Mouse (Mus musculus): ENCODE data around the gene Prkcb.

Gene Prkcb

DNA sequence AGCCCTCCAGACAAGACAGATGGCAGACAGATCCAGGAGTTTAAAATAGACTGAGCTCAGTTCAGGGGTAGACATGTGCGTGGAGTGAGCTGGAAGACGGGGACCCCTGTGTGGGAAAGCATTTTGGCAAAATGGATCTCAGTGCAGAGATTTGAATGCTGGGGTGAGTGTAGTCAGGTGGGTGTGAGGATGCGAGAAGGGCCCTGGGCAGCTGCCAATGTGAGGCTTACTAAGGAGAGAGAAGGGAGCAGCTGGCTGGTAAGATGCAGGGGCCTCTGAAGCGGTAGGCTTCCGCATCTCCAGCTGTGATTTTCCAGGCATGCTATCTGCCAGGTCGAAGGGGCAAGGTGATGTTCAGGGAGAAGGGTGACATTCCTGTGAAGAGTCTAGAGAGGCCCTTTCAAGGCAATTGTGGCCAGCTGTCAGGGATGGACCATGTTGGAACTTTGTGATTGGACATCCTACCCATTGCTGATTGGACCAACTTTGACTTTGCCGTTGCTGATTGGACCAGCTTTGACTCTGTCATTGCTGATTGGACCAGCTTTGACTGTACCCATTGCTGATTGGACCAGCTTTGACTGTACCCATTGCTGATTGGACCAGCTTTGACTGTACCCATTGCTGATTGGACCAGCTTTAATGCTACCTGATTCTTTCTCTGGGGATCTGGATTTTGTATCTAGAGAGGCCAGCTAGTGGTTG lies 78.9 kb downstream of the Prkcb start:
- no peak for DNase-seq (ENCODE audit: low read depth, low spot score)

- DNase-seq (ENCODE audit: low read depth, low spot score), result no peak
Observed at GRCm38 (mm10) chr7:122370488-122370887, 81.9 kb downstream of the Prkcb start.

DNA sequence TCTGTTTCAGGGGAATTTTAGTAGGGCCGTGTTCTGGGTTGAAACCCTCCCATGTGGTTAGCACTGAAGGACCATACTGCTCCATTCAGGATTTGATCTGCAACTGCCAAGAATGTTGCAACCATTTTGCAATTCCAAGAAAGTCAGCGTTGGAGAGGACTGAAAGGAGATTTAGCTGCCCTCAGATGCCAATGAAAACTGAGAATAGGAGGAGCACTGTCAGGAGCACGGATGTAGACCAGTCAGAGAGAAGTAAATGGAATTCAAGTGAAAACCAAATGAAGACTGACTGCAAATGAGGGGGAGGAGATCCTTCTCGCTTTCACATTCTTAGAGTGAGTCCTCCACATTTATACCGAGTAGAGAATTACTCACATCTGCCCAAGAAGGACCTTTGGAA lies 83.4 kb downstream of the Prkcb start:
- DNase-seq (ENCODE audit: low read depth, low spot score), result no peak

- no peak for DNase-seq (ENCODE audit: low read depth, low spot score)
Observed at GRCm38 (mm10) chr7:122372349-122372748, 83.8 kb downstream of the Prkcb start.

DNA sequence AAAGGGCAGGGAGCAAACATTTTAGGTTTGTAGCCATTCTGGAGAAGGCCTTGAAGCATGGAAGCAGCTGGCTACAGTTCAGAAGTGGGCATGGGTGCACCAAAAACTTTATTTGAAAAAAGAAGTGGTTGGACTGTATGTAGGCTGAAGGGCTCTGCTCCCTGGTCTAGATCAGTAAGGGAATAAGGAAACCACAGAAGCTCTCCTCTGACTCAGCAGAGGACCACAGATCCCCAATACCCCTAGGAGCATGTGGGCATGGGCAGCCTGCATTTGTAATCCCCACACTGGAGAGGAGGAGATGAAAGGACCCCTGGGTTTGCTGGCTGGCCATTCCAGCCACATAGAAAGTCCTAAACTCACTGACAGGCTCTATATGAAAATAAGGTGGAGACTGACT lies 88.3 kb downstream of the Prkcb start:
- no peak for DNase-seq (ENCODE audit: low read depth, low spot score)

- DNase-seq (ENCODE audit: low read depth, low spot score), result no peak
Observed at GRCm38 (mm10) chr7:122377967-122378366, 89.4 kb downstream of the Prkcb start.

DNA sequence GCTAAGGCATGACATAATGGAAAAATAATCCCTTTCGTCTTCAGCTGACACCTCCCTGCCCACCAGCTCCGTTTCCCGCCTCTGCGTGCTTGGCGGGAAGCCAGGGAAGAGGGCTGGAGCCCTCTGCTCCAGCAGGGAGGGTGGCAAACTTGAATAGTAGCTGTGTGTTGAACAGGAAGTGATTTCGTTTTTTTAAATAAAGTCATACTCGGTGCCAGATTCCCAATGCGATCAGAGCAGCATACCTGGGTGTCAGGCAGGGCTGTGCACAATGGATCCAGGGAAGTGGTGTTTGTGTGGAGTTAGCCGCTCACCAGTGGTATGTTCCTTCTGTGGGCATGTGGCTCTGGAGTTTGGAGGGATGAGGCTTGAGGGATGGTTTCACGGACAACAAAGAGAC lies 89.9 kb downstream of the Prkcb start:
- DNase-seq (ENCODE audit: low read depth, low spot score), result no peak

DNA sequence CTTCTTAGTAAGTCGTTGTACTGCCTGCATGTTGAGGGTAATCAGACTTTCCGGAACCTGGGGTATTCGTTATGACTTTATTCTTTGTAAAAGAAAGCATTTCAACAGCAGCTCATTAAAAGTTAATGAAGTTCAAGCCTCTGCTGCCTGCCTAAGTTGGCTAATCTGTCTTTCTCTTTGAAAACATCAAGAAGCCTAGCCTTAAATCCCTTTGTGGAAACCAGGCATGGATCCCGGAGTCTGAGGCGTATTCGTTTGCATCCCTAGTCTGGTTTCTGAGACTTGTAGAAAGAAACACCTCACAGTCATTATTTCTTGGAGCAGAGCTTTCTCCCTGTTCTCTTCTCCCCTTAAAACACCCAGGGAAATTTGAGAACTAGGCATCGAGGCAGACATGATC lies 90.7 kb downstream of the Prkcb start:
- no peak for DNase-seq (ENCODE audit: low read depth, low spot score)

GRCm38 (mm10) chr7:122380336-122381130 lies 92.0 kb downstream of the Prkcb start:
- no peak for DNase-seq (ENCODE audit: low read depth, low spot score)

DNA sequence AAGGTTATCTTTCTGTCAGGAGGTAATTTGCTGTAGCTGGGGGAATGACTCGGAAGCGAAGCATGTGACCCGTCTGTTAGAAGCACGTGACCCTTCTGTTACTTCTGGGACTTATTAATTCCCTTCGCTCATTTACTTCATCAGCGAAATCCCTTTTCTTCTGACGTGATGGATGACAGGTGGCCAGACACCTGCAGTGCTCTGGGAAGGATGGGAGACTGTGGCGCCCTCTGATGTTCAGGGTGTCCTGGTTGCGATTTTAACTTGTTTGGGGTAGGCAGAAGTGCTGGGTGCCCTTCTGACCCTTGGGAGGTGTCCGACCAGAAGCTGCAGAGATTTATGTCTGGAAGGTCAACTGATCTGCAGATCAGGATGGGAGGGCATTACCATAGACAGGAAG lies 93.0 kb downstream of the Prkcb start:
- no peak for DNase-seq (ENCODE audit: low read depth, low spot score)

GRCm38 (mm10) chr7:122383260-122383659 lies 94.7 kb downstream of the Prkcb start:
- DNase-seq (ENCODE audit: low read depth, low spot score), result no peak

DNA sequence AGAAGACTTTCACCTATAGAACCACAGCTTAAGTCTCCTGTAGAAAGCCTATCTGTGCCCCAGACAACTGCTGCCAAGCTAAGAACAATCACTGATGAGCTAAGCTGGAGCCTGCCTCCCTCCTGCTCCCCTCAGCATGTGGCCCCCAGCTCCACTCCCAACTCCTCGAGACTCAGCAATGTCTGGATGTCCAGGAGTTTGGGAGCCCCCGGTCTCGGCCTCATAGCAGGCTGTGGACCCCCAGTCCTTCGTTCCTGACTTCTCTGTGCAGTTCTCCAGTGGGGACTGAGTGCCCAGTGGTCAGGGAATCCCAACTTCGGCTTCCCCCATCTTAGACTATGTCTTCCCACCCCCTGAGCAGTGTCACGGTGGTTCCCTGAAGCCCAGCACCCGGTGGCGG lies 96.3 kb downstream of the Prkcb start:
- no peak for DNase-seq (ENCODE audit: low read depth, low spot score)

- no peak for DNase-seq (ENCODE audit: low read depth, low spot score)
Observed at GRCm38 (mm10) chr7:122386567-122386966, 98.0 kb downstream of the Prkcb start.

DNA sequence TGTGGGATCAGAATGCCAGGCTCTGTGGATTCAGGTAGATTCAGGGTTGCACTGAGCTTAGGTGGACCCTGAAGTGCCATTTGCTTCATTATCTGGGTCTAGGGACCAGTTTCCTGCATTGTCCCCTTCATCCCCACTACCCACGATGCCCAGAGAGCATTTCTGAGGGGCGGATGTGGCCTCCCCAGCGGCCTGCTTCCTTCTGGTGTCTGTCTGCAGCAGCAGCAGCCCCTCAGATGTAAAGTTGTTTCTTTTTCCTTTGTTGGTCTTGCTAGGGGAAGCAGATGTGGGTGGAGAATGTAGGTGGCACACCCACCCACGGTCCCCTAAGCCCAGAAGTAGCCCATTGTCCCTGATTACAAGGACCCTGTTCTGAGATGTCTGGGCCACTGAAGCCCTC lies 99.3 kb downstream of the Prkcb start:
- DNase-seq (ENCODE audit: low read depth, low spot score), result no peak

GRCm38 (mm10) chr7:122388858-122389257 lies 100.3 kb downstream of the Prkcb start:
- no peak for DNase-seq (ENCODE audit: low read depth, low spot score)

GRCm38 (mm10) chr7:122389633-122390032 lies 101.1 kb downstream of the Prkcb start:
- DNase-seq (ENCODE audit: low read depth, low spot score), result no peak

- no peak for DNase-seq (ENCODE audit: low read depth, low spot score)
Observed at GRCm38 (mm10) chr7:122390200-122390599, 101.6 kb downstream of the Prkcb start.

DNA sequence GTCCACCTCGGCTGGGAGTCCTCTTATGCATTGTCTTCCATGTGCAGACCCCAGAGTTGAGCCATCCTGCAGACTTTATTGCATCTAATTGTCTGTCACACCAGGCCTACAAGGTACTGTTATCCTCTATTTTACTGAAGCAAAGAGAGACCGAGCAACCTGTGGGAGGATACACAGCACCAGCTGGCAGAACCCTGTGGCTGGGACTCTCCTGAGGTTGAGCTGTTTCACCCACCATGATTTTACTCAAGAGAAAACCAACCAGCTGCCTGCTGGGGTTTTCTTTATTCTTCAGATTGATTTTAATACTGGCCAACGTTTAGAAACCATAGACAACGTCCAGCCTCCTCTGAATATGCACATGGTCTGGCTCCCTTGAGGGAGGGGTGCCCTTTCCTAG lies 102.1 kb downstream of the Prkcb start:
- DNase-seq (ENCODE audit: low read depth, low spot score), result no peak

- DNase-seq (ENCODE audit: low read depth, low spot score), result no peak
Observed at GRCm38 (mm10) chr7:122391382-122391781, 102.8 kb downstream of the Prkcb start.

DNA sequence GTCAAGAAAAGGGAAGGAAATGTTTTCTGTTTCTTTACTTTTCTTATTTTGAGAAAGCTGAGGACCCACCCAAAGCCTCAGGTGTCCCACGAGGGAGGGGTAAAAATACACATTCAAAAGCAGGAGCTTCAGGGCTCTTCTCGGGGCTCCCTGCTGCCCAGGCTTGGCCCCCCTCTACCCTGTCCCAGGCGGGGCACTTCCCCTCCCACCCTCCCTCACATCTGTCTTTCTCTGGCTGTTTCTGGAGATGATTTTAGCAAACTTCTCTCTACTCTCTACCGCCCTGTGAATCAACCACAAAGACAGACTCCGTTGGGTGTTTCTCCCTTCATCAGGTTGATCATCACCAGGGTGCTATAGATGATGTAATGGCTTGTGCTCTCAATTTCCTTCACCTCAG lies 105.4 kb downstream of the Prkcb start:
- no peak for DNase-seq (ENCODE audit: low read depth, low spot score)

DNA sequence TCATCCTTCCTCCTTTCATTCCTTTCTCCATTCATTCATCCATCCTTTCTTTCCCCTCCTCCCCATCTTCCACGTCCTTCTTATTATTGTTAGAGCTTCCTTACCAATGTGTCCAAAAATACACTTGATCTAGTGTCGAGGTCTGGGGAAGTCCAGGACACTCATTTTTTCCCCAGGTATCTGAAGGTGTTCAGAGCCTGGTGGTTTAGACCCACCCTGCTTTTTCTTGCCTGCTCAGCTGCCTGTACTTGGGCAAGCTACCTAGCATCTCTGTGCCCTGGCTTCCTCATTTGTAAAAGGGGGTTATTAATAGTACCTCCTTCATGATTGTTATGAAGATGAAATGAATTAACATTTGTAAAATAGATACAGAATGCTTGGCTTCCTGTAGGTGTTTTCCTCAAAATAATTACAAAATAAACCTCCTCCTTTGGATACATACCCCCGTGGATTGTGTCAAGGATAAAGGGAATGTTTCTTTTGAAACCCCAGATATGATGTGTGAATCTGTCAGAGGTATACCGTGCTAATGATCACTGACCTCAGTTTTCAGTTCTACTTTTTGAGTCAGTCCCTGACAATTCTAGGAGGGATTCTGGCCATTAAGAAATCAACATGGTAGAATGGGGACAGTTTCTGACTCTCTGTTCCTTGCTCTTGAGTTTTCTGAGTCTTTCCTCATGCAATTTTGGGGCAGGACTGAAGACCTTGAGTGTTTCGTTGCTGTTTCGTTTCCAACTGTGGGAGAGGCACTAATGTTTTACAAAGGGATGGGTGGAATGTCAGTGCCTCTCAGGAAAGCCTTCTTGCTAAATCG lies 106.8 kb downstream of the Prkcb start:
- no peak for DNase-seq (ENCODE audit: low read depth, low spot score)

DNA sequence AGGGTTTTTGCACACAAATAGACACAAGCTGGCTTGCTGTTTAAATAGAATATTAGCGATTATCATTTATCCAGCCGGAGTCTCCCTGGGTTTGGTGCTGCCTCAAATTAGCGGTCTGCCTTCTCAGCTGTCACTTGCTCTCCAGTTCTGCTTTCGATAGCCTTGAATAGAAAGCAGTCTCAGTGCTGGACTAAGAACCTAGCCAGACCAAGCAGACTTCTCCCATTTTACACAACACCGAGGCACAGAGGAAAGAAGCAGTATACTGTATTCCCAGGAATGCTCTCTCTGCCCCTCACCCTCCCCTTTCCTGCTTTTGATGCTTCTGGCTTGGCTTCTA lies 107.4 kb downstream of the Prkcb start:
- no peak for DNase-seq (ENCODE audit: low read depth, low spot score)

DNA sequence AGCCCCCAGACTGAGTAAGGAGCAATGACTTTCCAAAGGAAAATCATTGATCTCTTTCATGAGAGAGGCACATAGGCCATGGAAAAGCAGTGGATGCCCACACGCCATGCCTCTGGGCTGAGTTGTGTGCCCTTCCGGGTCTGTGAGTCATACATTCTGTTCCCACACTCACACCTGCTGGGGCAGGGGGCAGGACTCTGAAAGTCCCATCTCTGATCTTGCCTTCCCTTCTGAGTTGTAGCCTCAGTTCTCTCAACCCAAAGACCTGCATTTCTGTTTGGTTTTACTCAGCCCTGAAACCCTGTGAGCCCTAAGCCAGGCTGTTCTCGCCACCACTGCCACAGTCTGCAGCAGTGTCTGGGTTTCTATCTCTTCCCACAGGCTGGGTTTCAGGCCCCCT lies 109.1 kb downstream of the Prkcb start:
- DNase-seq (ENCODE audit: low read depth, low spot score), result no peak
